Mouse (Mus musculus): ENCODE results near the gene Fbxw8.

Fbxw8 gene

GRCm38 (mm10) chr5:118106667-118107066, 48.6 kb downstream of the Fbxw8 start:
- no peak for DNase-seq

GRCm38 (mm10) chr5:118105536-118105935, 49.7 kb downstream of the Fbxw8 start:
- DNase-seq: no peak

- DNase-seq: no peak
Measured at GRCm38 (mm10) chr5:118099870-118100478, 55.3 kb downstream of the Fbxw8 start.

DNA sequence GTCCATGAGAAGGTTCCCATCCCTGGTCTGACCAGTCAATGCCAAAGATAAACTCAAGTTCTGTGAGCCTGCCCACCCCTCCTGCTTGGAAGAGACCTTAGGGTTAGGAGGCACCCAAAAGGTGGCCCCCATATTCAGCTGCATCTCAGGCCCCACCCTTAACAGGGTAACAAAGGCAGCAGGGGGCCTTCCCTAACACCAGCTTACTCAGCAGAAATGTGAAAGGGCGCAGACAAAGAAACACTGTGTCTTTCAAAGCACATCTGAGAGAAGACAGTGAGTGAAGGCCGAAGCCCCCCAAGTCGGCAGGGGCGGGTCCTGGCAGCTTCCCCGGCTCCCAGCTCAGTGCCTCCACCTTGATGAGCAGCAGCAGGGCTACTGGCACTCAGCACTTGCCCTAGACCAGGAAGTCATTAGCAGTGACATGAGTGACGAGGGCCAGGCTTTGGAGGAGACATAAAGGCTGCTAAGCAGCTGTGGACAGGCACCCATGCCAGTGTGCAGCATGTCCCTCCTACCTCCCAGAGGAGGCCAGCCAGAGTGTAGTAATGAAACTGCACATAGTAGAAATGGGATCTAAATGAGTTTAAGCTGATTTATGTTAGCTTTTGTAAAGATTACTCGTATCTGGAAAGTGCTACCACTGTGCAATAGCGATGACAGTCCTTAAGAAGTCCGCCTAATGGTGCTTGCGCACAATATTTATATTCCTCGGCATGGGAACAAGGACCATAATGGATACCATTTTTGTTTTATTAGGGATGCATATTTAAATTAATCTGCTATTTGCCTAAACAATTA, 56.0 kb downstream of the Fbxw8 start:
- DNase-seq: no peak

DNA sequence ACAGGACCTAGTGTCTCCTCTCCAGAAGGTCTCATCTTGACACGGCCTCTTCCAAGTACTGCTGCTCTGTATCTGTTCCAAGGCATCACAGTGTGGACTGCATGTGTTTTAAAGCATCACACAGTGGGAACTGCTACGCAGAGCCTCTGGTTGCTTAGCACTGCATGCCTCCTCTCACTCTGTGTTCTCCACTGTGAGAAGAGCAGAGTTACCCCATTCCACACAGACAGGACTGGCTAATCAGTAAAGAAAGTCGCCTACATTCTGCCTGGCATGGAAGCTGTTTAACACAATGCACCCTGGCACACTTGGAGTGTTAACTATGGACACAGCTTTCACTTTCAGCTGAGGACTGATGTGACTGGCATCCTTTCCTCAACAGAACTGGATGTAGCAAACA, 58.9 kb downstream of the Fbxw8 start:
- DNase-seq: no peak

GRCm38 (mm10) chr5:118095849-118096248, 59.4 kb downstream of the Fbxw8 start:
- no peak for DNase-seq

DNA sequence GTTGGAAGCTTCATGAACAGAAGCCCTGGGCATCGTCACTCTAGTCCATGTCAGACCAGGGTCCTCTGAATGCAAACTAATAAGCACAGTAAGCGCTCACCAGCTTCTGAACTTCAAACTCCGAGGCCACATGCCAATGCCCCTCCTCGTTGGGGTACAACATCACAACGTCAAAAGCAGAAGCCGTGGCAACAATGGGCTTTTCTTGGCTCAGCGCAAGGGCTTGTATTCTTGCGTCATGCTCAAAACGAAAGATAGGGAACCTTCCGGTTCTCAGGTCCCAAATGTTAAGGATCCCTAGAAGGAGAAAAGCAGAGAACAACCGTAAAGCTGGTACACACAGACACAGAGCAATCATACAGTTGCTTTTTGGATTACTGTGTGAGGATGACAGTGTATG, 59.8 kb downstream of the Fbxw8 start:
- no peak for DNase-seq

- no peak for DNase-seq
Measured at GRCm38 (mm10) chr5:118093321-118094035, 61.8 kb downstream of the Fbxw8 start.

DNA sequence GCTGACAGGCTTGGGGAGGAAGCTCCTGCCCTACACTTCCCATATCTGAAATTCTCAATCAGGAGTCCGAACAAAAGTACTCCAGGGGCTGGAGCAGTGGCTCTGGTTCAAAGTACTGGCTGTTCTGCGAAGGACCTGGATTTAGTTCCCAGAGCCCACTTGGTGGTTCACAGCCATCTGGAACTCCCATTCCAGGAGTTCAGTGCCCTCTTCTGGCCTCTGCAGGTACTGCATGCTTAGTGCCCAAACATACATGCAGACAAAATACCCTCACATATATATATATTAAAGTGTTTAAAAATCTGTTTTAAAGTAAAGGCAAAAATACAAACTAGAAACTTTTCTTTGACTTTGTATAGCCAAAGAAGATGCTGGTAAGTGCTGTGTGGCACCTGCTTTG, 64.4 kb downstream of the Fbxw8 start:
- peak in 1 of 2 experiments; percentile 70 for DNase-seq

- no peak for DNase-seq
Measured at GRCm38 (mm10) chr5:118090101-118090500, 65.2 kb downstream of the Fbxw8 start.

DNA sequence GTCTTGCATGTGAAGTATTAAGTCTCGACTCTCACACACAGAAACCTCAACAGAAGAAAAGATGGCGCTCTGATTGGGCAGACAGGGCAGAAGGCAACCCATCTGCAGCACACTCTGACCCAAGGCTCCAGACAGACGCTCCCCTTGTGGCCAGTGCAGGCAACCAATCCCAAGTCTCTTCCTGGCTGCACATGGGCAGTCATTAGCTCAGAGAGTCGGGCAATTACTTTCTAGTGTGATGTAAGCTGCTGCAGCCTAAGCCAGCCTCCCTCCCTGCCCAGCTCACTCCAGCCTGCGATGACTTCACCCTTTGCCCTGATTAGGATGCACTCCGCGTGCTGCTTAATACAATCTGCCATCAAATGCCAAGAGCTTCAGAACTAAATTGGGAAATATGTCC, 66.2 kb downstream of the Fbxw8 start:
- peak; percentile 56 to 64 for DNase-seq

DNA sequence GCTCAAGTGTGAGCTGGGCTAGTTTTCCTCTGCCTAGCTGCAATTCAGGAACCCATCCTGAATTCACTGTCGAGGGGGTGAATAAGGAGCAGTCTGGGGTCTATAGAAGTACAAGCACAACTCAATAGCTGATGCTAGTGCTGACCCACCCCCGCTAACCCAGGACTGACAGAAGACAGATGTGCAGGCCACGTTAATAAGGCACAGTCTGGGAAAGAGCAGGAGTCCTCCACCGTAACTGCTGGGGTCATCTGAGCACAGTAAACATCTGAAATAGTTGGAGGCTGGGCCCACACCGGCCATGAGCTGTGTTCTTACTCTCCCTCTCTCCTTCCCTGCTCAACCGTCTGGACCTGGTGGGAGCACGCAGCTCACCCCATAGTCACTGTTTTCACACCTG, 68.3 kb downstream of the Fbxw8 start:
- no peak for DNase-seq

DNA sequence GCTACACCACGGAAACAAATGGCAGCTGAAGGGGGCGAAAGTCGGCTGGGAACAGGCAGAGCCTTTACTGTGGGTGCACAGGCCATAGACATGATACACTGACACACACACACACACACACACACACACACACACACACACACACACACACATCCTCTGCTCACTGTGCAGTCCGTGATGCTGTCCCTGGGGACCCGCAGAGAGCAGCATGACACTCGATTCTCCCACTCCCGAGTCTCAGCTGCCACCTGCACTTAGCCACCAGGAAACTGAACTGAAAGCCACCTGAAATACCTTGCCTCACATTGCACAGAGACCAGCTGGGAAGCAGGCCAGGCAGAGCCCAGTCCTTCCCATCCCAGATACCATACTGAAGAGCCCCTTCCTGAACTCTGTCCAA, 70.0 kb downstream of the Fbxw8 start:
- no peak for DNase-seq

GRCm38 (mm10) chr5:118084171-118084727, 71.0 kb downstream of the Fbxw8 start:
- DNase-seq: peak; percentile 48 to 53

GRCm38 (mm10) chr5:118083060-118083638, 72.1 kb downstream of the Fbxw8 start:
- peak; percentile 59 to 60 for DNase-seq

DNA sequence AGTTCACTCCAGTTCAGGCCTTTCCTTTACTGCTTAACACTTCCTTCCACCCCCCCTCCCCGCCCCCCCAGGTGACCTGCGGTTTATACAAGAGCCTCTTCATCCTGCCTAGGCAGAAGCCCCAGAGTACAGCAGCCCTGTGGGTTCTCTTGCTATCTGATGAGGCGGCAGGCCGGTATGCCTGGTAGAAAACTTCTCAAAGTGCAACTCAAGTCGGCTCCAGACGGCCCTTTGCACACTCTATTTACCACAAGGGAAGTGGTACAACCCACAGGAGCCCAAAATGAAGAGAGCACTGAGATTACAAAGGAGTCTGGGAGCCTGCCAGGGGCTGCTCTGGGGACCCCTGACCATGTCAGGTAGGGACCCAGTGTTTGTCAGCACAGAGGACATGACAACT, 73.3 kb downstream of the Fbxw8 start:
- no peak for DNase-seq

DNA sequence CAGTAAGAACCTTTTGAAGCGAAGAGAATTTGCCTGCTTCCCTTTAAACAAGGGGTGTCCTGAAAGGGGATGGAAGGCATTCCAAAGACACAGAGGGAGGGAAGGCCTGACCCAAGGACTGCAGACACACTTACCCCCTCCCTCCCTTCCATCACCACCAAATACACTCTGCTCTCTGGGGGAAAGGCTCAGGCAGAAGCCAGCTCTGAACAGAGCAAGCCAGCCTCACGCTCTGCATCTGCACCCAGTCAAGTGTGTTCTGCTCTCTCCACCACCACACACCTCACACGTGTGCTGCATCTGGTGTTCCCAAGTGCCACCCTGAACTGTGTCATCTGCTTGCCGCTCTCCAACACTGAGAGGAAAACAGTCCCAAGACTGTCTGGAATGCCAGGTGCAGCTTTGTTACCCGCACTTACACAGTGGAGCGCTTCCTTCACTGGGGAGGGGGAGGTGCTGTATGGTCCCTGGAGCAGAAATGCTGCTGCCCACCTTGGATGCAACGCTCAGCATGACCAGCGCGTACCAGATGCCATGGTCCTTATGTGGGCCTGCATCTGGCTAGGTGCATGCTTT, 73.8 kb downstream of the Fbxw8 start:
- DNase-seq: no peak

- no peak for DNase-seq
Measured at GRCm38 (mm10) chr5:118079839-118080250, 75.4 kb downstream of the Fbxw8 start.

- DNase-seq: no peak
Measured at GRCm38 (mm10) chr5:118079354-118079753, 75.9 kb downstream of the Fbxw8 start.

DNA sequence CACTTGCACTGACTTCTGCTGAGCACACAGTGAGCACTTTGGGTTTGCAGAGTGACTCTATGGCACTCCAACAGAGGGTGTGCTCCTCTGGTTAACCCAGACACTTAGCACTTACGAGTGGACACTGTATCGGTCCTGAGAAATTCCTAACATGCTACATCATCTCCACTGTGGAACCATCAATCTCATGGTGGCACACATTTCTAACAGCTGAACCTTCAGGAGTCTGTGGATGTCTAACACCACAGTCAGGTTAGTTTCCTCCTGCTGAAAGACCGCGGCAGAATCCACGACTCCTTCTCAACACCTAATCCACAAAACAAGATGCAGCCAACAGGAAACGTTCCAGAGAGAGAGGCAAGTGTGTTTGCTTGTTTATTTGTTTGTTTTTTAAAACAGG, 76.7 kb downstream of the Fbxw8 start:
- DNase-seq: no peak

DNA sequence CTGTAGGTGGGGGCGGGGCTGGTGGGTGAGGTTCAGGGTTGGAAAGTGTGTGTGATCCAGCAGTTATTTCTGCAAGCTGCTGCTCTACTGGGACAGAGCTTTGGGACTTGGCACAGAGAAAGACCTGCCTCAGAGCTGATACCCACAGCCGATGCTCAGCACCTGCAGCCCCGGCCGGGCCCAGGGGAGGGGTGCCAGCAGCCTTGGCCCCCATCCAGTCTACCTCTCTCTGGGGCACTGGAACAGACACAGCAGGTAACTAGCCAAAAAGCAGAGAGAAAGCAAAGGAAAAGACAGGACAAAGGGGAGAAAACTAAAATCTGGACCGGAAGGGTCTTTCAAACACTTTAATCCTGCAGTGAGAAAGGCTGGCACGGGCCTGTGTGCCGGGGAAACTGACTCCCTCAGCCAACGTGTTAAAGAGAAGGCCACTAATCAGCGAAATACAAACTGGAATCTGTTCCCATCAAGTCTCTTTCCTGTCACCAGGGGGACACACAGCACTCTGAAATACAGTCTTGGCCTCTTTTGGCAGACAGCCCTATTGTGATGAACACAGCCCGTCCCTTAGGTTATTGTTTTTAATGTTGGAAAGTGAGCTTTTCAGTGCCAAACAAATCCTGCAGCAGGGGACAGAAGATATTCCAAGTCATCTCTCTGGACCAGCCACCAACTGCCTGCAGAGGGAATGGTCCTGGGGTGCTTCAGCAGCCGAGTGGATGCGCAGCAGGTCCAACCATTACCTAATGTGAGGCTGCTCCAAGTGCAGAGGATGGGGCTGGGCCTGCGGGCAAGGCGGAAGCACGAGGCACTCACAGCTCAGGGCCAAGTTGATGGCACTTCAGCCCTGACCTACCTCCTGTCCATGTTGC, 78.3 kb downstream of the Fbxw8 start:
- peak; percentile 69 to 73 for DNase-seq
